Mouse (Mus musculus): ENCODE measurements around the gene Fbln2.

DNA sequence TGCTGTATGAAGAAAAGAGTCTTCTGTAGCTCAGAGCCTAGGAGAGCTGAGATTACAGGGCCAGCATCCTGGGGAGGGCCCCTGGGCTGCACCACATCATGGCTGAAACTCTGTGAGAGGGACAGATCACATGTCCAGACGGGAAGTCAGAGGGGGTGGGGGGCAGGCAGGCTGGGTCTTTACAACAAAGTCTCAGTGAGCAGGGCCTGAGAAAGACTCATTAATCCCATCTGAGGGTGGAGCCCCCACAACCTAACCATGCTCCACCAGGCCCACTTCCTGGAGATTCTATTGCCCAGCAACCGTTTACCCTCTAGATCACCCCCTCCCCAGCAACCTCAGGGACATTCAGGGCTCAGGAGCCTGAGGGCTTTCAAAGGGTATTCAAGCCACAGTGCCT lies 2.5 kb upstream of the Fbln2 start:
- TF ChIP-seq GATA1 (IDR thresholded peaks at IDR 0.05; ENCODE audit: low read length) (no peak), TAL1 (IDR thresholded peaks at IDR 0.05; ENCODE audit: low read length) (no peak)

Data from erythroblast, embryonic 14.5 days (primary cell).